Mouse (Mus musculus) 3134 (cell line): ENCODE data around the gene Zc3h18.
A peak's percentile ranks its signal among the peaks of the same experiment; 100 is the strongest.

Experiments used
- DNase-seq: peaks from one replicate; pipeline ENCODE4 v3.0.0-alpha.2; 2011; ENCODE audit warnings: low spot score; ENCODE audit not compliant: insufficient read length; ENCODE audit errors: extremely low read depth

Zc3h18 gene

DNA sequence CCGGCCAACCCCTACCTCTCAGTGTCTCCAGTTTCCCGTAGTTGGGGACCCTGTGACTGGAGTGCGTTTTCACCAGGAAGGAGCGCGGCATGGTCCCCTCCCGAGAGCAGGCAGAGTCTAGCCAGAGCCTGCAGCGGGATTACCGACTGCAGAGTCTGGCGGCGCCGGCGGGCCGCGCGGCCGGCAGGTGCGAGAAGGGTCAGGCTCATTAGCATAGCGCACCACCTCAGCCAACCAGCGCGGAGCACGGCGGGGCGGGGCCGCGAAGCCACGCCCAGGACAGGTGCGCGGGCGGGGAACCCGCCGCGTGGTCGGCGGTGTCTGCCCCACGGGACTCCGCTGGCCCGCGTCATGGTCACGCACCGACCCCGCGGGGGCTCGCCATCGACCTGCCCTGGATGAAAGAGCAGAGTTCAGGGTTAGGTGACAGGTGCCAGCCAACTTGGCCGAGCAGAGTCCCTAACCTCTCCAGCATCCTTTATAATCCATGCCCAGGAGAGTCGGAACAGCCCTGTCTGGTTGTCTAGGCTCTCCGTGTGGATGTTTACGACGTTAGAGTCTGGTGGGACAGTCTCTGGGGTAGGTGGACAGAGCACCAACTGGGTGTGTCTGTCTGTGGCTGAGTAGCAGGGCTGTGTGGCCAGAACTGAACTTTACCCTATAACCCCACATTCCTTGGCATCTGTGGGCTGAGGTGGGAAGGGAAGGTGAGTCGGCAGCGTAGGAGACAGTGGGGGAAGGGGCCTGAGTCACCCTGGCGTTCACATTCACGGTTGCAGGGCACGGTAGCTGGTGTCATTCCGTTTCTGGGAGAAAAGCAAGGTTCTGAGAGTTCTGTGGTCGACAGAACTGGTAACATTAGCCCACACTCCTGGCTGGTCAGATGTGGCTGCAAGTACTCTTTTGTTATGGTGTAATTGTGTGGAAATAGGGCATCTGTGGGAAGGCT, 84.4 kb downstream of the Zc3h18 start, which contains the start of gene Snai3:
Gene Snai3 (minus strand): TSS at position 210 of the 949 bp plus-strand sequence.
- DNase-seq = peak; percentile 53

DNA sequence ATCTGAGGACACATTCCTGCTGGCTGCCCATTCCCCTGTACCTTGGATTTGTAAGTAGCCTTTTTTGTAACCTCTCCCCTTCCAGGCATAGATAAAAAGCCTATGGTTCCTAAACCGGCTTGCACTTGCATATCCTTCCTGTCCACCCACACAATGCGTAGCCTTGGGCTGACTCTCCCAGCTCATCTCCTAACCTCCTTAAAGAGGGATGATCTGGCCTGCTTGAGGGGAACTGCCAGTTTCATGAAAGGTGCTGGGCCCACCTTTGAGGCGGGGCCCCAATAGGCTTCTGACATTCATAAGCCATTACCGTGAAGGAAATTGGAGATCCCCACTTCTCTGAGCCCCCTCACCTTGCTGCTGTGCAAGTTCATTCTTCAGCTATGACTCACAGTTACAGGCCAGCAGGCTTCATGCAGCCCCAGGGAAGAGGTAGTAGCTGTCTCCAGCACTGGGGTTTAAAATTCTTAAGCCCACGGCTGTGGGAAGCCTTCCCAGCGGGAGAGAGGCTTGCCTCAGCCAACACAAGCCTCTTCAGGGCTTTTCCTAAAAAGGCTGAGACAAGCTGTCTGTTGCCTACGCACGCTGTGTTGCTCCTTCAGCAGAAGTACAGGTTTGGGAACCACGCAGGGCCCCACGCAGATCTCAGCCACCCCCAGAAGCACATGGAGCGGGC, 85.2 kb downstream of the Zc3h18 start:
- DNase-seq = peak; percentile 51

DNA sequence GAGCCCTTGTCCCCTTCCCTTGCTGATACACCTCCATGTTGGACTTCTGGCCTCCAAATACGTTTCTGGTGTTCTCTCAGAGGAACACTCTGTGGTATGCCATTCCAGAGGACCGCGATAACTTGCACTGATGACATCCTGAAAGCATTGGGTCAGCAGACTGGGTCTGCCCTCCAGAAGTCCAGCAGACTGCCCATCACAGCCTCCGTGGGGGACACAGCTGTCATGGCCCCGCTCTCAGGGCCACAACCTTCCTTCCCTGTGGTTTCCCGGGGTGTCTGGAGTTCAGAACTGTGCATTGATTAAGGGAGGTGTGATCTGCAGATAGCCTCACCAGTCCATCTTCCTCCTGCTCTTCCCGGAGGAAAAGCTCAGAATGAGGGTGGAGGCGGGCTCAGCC, 86.1 kb downstream of the Zc3h18 start:
- DNase-seq = no peak

DNA sequence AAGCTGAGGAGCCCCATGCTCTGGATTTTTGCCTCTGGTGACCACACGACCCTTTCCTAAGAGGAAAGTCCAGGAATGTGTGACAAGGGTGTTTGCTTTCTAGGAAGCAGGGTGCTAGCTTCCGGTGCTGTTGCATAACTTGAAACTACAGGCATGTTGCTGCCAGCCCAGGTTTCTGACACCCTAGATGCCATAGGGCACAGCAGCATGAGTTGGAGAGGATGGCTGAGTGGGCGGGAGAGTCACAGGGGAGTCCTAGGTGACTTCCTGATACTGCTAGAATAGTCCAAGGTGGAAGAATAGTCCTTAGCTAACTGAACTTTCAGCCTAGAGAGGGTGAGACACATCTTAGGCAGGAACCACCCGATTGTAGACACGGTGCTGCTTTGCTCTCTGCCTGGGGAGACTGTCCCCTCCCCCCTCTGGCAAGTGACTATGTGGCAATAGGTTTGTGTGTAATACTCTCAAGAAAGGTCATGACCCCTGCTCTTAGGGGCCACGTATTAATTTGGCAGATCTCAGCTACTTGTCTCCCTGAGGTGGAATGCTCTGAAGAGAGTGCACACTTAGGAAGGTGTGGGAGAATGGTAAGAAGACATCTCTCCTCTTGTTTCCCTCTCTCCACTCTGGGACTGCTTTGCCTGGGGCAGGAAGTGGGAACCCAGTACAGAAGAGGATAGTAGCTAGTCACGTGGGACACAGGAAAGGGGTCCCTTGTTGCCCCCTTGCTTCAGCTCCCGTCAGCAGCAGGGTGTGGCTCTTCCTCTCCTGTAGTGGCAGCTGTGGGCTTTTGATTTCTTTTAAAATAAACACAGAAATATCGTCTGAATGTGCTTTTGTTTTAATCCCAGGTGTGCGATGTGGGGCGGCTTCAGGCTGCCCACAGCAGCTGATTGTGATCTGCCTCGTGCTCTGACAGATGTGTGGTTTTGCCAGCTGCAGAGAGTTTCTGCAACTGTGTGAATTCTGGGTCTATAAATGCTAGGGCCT, 87.5 kb downstream of the Zc3h18 start:
- no peak for DNase-seq

- no peak for DNase-seq
Measured at GRCm38 (mm10) chr8:122464985-122465384, 88.6 kb downstream of the Zc3h18 start.
